Mouse (Mus musculus) forebrain, embryonic 11.5 days (tissue): ENCODE data around the gene Usp2. TPM values are rescaled to one million over a fixed set of nuclear protein-coding genes. Genes with fewer than 3 reads are reported as not detected.

Experiments used
- ATAC-seq: fragments of 200-750 bp; cut with Nextera tagmentation; replicated peaks from 2 replicates; pipeline ENCODE4 v1.8.0; 2017; ENCODE audit warnings: moderate TSS enrichment; ENCODE audit not compliant: low FRiP score
- DNase-seq: peaks from one replicate; pipeline ENCODE4 v3.0.0-alpha.2; 2017; ENCODE audit warnings: low spot score
- H3K27ac ChIP-seq: fragments of 300-500 bp; sonication (generic); 2 replicates; pipeline ENCODE4 v1.5.1; 2014; ENCODE audit warnings: low read depth, low read length
- H3K27me3 ChIP-seq: fragments of 300-500 bp; sonication (generic); 2 replicates; pipeline ENCODE4 v1.6.1; 2014; ENCODE audit warnings: mild to moderate bottlenecking, low read length, mixed read lengths; ENCODE audit not compliant: control insufficient read depth, insufficient read depth
- H3K36me3 ChIP-seq: fragments of 300-500 bp; sonication (generic); 2 replicates; pipeline ENCODE4 v1.6.1; 2014; ENCODE audit warnings: mild to moderate bottlenecking, low read length, moderate library complexity, mixed read lengths; ENCODE audit not compliant: control insufficient read depth, insufficient read depth
- H3K4me1 ChIP-seq: fragments of 300-500 bp; sonication (generic); replicated peaks from 2 replicates; pipeline ENCODE4 v1.6.1; 2014; ENCODE audit warnings: low read length, mixed read lengths; ENCODE audit not compliant: control insufficient read depth, insufficient read depth
- H3K4me2 ChIP-seq: fragments of 300-500 bp; sonication (generic); 2 replicates; pipeline ENCODE4 v1.6.1; 2014; ENCODE audit warnings: low read depth, mild to moderate bottlenecking, low read length, moderate library complexity, mixed read lengths; ENCODE audit not compliant: severe bottlenecking
- H3K4me3 ChIP-seq: fragments of 300-500 bp; sonication (generic); 2 replicates; pipeline ENCODE4 v1.5.1; 2014; ENCODE audit warnings: low read depth, low read length
- H3K9ac ChIP-seq: fragments of 300-500 bp; sonication (generic); 2 replicates; pipeline ENCODE4 v1.6.1; 2014; ENCODE audit warnings: low read length
- H3K9me3 ChIP-seq: fragments of 300-500 bp; sonication (generic); 2 replicates; pipeline ENCODE4 v1.6.1; 2016; ENCODE audit warnings: low read length, mixed read lengths; ENCODE audit not compliant: control insufficient read depth
- WGBS: fragments of 180-500 bp; shearing (Covaris S2); extraction: QIAGEN DNeasy Blood & Tissue Kit; methylation state at CpG from one replicate; pipeline ENCODE4 v1.1.7; 2014; 5-methylcytosine and 5-hydroxymethylcytosine counted together
- polyA plus RNA-seq: library from polyadenylated mRNA; unstranded; fragments of >200 nt; fragmentation: Nextera tagmentation; extraction: Ambion mirVana; gene quantifications from 2 replicates; pipeline ENCODE4 v1.2.1, GENCODE M21; 2014

The Usp2 gene
- polyA plus RNA-seq: 8.9 and 12.7 TPM in 2 replicates

- Histone ChIP-seq H3K36me3 (no peaks in the 10 kb centered on the region), H3K4me2 (peak within 1 kb of the TSS; percentile 78), H3K27me3 (no peaks in the 10 kb centered on the region; the same call in 1 of the 2 replicates), H3K4me3 (peak within 1 kb of the TSS; percentile 38), H3K9me3 (no peaks in the 10 kb centered on the region), H3K27ac (no peak within 1 kb of the TSS), H3K9ac (peak within 1 kb of the TSS; percentile 48; the same call in 1 of the 2 replicates), H3K4me1 (peaks cover 9% of the 10 kb centered on the region; the same call in 1 of the 2 replicates)
- peak; percentile 96 for ATAC-seq
- under 1% methylated on average over 38 of the region's 38 CpGs for WGBS
- DNase-seq: peak; percentile 100
Measured at GRCm38 (mm10) chr9:44066785-44067225, at the start of gene Usp2. Usp2 (plus strand) TSS chr9:44067021.

GRCm38 (mm10) chr9:44017846-44018245 lies 49.0 kb upstream of the Usp2 start:
- Histone ChIP-seq H3K4me2 (no peak overlapping the region), H3K4me1 (no peaks in the 10 kb centered on the region), H3K27me3 (no peaks in the 10 kb centered on the region), H3K4me3 (no peak overlapping the region), H3K9ac (no peak overlapping the region), H3K27ac (no peak overlapping the region), H3K9me3 (no peaks in the 10 kb centered on the region), H3K36me3 (no peaks in the 10 kb centered on the region)
- ATAC-seq (no peak), DNase-seq (no peak)
- WGBS: 83% methylated on average over 5 of the region's 5 CpGs

DNA sequence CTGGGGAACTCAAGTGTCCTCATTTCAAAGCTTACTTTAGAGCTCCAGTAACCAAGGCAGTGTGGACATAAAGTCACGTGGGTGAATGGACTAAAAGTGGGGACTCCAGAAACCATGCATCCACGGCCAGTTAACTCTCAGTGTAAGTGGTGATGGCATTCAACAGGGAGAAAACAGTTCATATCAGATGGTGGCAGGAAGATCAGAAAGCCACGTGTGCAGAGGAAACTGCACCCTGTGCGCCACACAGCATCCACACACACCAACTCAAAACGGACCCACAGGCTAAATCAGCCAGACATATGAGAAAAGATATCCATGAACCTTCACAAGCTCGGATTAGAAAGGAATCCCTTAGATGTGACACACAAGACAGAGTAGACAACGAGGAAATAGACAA lies 46.8 kb upstream of the Usp2 start:
- ATAC-seq (no peak), DNase-seq (no peak)
- Histone ChIP-seq H3K27ac (no peak overlapping the region), H3K4me3 (no peak overlapping the region), H3K9me3 (no peaks in the 10 kb centered on the region), H3K27me3 (no peaks in the 10 kb centered on the region), H3K4me1 (no peaks in the 10 kb centered on the region), H3K4me2 (no peak overlapping the region), H3K9ac (no peak overlapping the region), H3K36me3 (no peaks in the 10 kb centered on the region)
- 84% methylated on average over 7 of the region's 7 CpGs for WGBS

DNA sequence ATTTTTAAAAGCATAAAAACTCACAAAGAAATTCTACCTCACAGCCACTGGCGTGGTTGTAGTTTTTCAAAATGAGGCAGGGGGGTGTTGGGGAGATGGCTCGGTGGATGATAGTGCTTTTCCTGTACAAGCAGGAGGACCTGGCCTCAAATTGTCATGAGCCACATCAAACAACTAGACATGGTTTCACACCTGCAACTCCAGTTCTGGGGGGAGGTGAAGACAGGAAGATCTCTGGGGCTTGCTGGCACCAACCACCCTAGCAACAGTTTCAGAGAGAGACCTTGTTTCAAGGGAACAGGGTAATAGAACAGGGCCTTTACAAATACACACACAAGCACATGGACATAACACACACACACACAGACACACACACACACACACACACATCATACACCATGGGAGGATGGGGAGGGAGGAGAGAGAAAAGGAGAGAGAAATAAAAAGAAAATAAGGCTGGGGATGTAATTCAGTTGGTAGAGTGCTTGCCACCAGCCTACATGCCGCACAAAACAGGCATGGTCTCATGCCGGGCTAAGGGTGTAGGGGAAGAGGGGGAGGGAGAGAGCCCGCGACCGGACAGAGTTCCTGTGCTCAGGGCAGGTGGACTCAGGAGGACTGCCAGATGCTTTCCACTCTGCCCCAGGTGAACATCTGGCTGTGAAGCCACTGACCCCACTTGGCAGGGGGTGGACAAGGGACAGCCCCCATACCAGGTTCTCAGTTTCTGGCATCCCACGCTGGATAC lies 44.5 kb upstream of the Usp2 start:
- no peaks in the 10 kb centered on the region for H3K9me3 ChIP-seq
- no peak overlapping the region for H3K9ac ChIP-seq
- H3K4me2 ChIP-seq: no peak overlapping the region
- ATAC-seq (no peak), DNase-seq (no peak)
- no peak overlapping the region for H3K27ac ChIP-seq
- no peaks in the 10 kb centered on the region for H3K36me3 ChIP-seq
- no peaks in the 10 kb centered on the region for H3K4me1 ChIP-seq
- H3K4me3 ChIP-seq: no peak overlapping the region
- H3K27me3 ChIP-seq: no peaks in the 10 kb centered on the region
- 65% methylated on average over 8 of the region's 8 CpGs for WGBS

DNA sequence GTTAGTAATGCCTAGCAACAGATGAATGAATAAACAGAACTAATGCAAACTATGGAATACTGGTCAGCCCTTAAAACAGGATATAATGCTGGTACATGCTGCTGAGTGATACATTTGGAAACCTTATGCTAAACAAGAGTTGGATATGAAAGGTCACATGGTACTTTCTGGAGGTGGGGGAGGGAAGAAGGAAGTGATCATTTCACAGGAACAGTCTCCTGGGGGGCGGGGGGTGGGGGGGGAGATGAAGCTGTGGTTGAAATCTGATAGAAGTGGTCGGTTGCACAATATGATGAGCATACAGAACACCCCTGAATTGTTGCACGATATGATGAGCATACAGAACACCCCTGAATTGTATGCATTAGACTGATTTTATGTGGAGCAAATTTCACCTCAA lies 42.7 kb upstream of the Usp2 start:
- 74% methylated on average over 3 of the region's 3 CpGs for WGBS
- DNase-seq (no peak), ATAC-seq (no peak)

GRCm38 (mm10) chr9:44029580-44030236 lies 37.1 kb upstream of the Usp2 start:
- Histone ChIP-seq H3K4me1 (no peaks in the 10 kb centered on the region), H3K9me3 (no peaks in the 10 kb centered on the region), H3K27me3 (no peaks in the 10 kb centered on the region), H3K27ac (no peak overlapping the region), H3K9ac (no peak overlapping the region), H3K4me3 (no peak overlapping the region), H3K36me3 (no peaks in the 10 kb centered on the region), H3K4me2 (no peak overlapping the region)
- ATAC-seq: no peak
- 82% methylated on average over 5 of the region's 5 CpGs for WGBS
- no peak for DNase-seq

More for the DNA sequence above, 42.7 kb upstream of the Usp2 start:
- Histone ChIP-seq H3K4me1 (no peaks in the 10 kb centered on the region), H3K36me3 (no peaks in the 10 kb centered on the region), H3K27me3 (no peaks in the 10 kb centered on the region), H3K9ac (no peak overlapping the region), H3K4me2 (no peak overlapping the region), H3K27ac (no peak overlapping the region), H3K4me3 (no peak overlapping the region), H3K9me3 (no peaks in the 10 kb centered on the region)

- WGBS: 85% methylated on average over 4 of the region's 4 CpGs
- Histone ChIP-seq H3K27ac (no peak overlapping the region), H3K27me3 (no peaks in the 10 kb centered on the region), H3K9me3 (no peaks in the 10 kb centered on the region), H3K4me3 (no peak overlapping the region), H3K36me3 (no peaks in the 10 kb centered on the region), H3K4me2 (no peak overlapping the region), H3K9ac (no peak overlapping the region), H3K4me1 (no peaks in the 10 kb centered on the region)
- ATAC-seq (no peak), DNase-seq (no peak)
Measured at GRCm38 (mm10) chr9:44030646-44031045, 36.2 kb upstream of the Usp2 start.

DNA sequence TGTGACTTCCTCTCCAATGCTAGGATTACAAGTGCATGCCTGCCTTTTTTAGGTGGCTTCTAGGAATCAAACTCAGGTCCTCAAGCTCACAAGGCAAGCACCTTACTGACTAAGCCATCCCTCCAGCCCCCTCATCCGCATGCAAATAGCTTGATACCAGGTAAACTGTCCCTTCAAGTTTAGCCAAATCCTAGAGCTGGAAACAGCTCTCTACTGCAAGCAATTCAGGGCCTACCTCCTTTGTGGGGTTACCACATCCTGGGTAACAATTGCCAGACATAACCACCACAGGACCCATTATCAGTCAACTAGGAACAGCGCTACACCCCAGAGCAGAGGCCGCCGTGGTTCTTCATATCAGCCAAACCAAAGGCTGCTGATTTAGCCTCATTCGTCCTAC lies 35.7 kb upstream of the Usp2 start:
- Histone ChIP-seq H3K36me3 (no peaks in the 10 kb centered on the region), H3K4me2 (no peak overlapping the region), H3K27ac (no peak overlapping the region), H3K9me3 (no peaks in the 10 kb centered on the region), H3K9ac (no peak overlapping the region), H3K27me3 (no peaks in the 10 kb centered on the region), H3K4me1 (no peaks in the 10 kb centered on the region), H3K4me3 (no peak overlapping the region)
- WGBS: 87% methylated on average over 5 of the region's 5 CpGs
- DNase-seq (no peak), ATAC-seq (no peak)
